Mouse (Mus musculus) G1E (cell line): ENCODE results near the gene Agmo. TPM values are rescaled to one million over a fixed set of nuclear protein-coding genes. Genes with fewer than 3 reads are reported as not detected.

ENCODE experiments used
- ATAC-seq: 2 replicates; pipeline ENCODE4 v1.8.0; 2016; ENCODE audit warnings: mild to moderate bottlenecking; ENCODE audit not compliant: insufficient number of reproducible peaks, poor library complexity, low FRiP score, severe bottlenecking; ENCODE audit errors: extremely low read depth
- DNase-seq: peaks from one replicate; pipeline ENCODE4 v3.0.0; 2012; ENCODE audit warnings: low spot score
- H3K27me3 ChIP-seq: 2 replicates; pipeline ENCODE4 v1.6.1; 2012; ENCODE audit warnings: mild to moderate bottlenecking, low read length, inconsistent platforms; ENCODE audit not compliant: insufficient read depth
- H3K36me3 ChIP-seq: replicated peaks from 2 replicates; pipeline ENCODE3; 2012; ENCODE audit warnings: mild to moderate bottlenecking, inconsistent platforms
- H3K4me1 ChIP-seq: 2 replicates; pipeline ENCODE4 v1.6.1; 2012; ENCODE audit warnings: low read depth, low read length, inconsistent platforms, mixed read lengths; ENCODE audit not compliant: insufficient read depth
- H3K4me3 ChIP-seq: 2 replicates; pipeline ENCODE4 v1.5.1; 2012; ENCODE audit warnings: low read depth, mild to moderate bottlenecking, inconsistent platforms, low read length, moderate library complexity, mixed read lengths
- H3K9me3 ChIP-seq: replicated peaks from 2 replicates; pipeline ENCODE4 v1.6.1; 2012; ENCODE audit warnings: inconsistent platforms
- CTCF ChIP-seq: IDR thresholded peaks from 2 replicates; pipeline ENCODE4 v1.5.1; 2012; ENCODE audit warnings: low read depth, low read length, inconsistent platforms, mixed read lengths
- GATA1 ChIP-seq: IDR thresholded peaks from 2 replicates; pipeline ENCODE4 v1.6.1; 2012; ENCODE audit warnings: borderline replicate concordance, low read length, inconsistent platforms, mixed read lengths
- GATA2 ChIP-seq: IDR thresholded peaks from 2 replicates; pipeline ENCODE4 v1.6.1; 2012; ENCODE audit warnings: low read depth, low read length, inconsistent platforms, borderline replicate concordance
- POLR2AphosphoS5 ChIP-seq: IDR thresholded peaks from 2 replicates; pipeline ENCODE4 v1.6.1; 2012; ENCODE audit warnings: low read depth, low read length, inconsistent platforms; ENCODE audit not compliant: insufficient replicate concordance
- TAL1 ChIP-seq: conservative IDR thresholded peaks from 2 replicates; pipeline ENCODE4 v1.6.1; 2012; ENCODE audit warnings: low read depth, low read length, inconsistent platforms, mixed read lengths
- polyA plus RNA-seq: library from polyadenylated mRNA; stranded (reverse); fragments of >175 nt; gene quantifications from 2 replicates; pipeline ENCODE4 v1.2.3, GENCODE M21; 2012
- total RNA-seq, 2 experiments: library from RNA; stranded (forward) in 1 of 2; stranded (reverse) in 1 of 2; fragments of 200-1000 nt in 1 of 2; fragments of >200 nt in 1 of 2; fragmentation: Nextera tagmentation in 1 of 2; gene quantifications; 2 replicates each; pipeline ENCODE4 v1.2.3; 2014 to 2017

Gene Agmo
- total RNA-seq (2014; fragmentation: Nextera tagmentation) (0.49 TPM in 1 of 2 replicates, not detected in the other), total RNA-seq (2017) (0.58 and 1.3 TPM in 2 replicates), polyA plus RNA-seq (0.02 TPM in 1 of 2 replicates, not detected in the other)

- Histone ChIP-seq H3K4me3 (no peak within 1 kb of the TSS), H3K9me3 (no peaks in the 10 kb centered on the region), H3K36me3 (no peaks in the 10 kb centered on the region), H3K4me1 (no peaks in the 10 kb centered on the region), H3K27me3 (no peaks in the 10 kb centered on the region)
- no peak for DNase-seq
- TF ChIP-seq CTCF (no peak), POLR2AphosphoS5 (no peak), GATA2 (no peak)
- peak; percentile 65 for ATAC-seq
Measured at GRCm38 (mm10) chr12:37241566-37242021, at the start of gene Agmo. Agmo (plus strand) TSS chr12:37241641.

- ATAC-seq (no peak), DNase-seq (no peak)
- Histone ChIP-seq H3K9me3 (peaks cover 4% of the 10 kb centered on the region; the same call in 1 of the 2 replicates), H3K36me3 (no peaks in the 10 kb centered on the region), H3K27me3 (no peaks in the 10 kb centered on the region), H3K4me1 (no peaks in the 10 kb centered on the region), H3K4me3 (no peak overlapping the region)
- TF ChIP-seq GATA2 (no peak), GATA1 (no peak), CTCF (no peak), TAL1 (no peak), POLR2AphosphoS5 (no peak)
Measured at GRCm38 (mm10) chr12:37231119-37231518, 10.3 kb upstream of the Agmo start.

GRCm38 (mm10) chr12:37240975-37241565 is 371 bp upstream of the Agmo start:
- DNase-seq, result no peak

GRCm38 (mm10) chr12:37242484-37242883 is 1.0 kb downstream of the Agmo start:
- Histone ChIP-seq H3K9me3 (no peaks in the 10 kb centered on the region), H3K36me3 (no peaks in the 10 kb centered on the region), H3K4me1 (no peaks in the 10 kb centered on the region), H3K4me3 (no peak overlapping the region), H3K27me3 (no peaks in the 10 kb centered on the region)
- ATAC-seq (no peak), DNase-seq (no peak)
- TF ChIP-seq GATA1 (no peak), TAL1 (no peak), GATA2 (no peak), POLR2AphosphoS5 (no peak), CTCF (no peak)

More at GRCm38 (mm10) chr12:37240975-37241565, 371 bp upstream of the Agmo start:
- no peak for ATAC-seq
- Histone ChIP-seq H3K4me3 (no peak overlapping the region), H3K9me3 (no peaks in the 10 kb centered on the region), H3K27me3 (no peaks in the 10 kb centered on the region), H3K36me3 (no peaks in the 10 kb centered on the region), H3K4me1 (no peaks in the 10 kb centered on the region)
- TF ChIP-seq POLR2AphosphoS5, result no peak
- no peak for TF ChIP-seq CTCF
- no peak for TF ChIP-seq GATA2
- TF ChIP-seq TAL1, result no peak
- TF ChIP-seq GATA1, result no peak

GRCm38 (mm10) chr12:37244876-37245275 is 3.4 kb downstream of the Agmo start:
- TF ChIP-seq GATA1 (no peak), TAL1 (no peak), GATA2 (no peak), POLR2AphosphoS5 (no peak), CTCF (no peak)
- DNase-seq, result no peak
- Histone ChIP-seq H3K4me1 (no peaks in the 10 kb centered on the region), H3K27me3 (no peaks in the 10 kb centered on the region), H3K9me3 (no peaks in the 10 kb centered on the region), H3K4me3 (no peak overlapping the region), H3K36me3 (no peaks in the 10 kb centered on the region)
- no peak for ATAC-seq

- no peak for DNase-seq
- no peak overlapping the region for H3K4me3 ChIP-seq
- TF ChIP-seq CTCF (no peak), TAL1 (no peak), POLR2AphosphoS5 (no peak), GATA2 (no peak), GATA1 (no peak)
- no peaks in the 10 kb centered on the region for H3K9me3 ChIP-seq
- H3K27me3 ChIP-seq, result no peaks in the 10 kb centered on the region
- H3K36me3 ChIP-seq, result no peaks in the 10 kb centered on the region
- H3K4me1 ChIP-seq, result no peaks in the 10 kb centered on the region
- ATAC-seq, result no peak
Measured at GRCm38 (mm10) chr12:37251688-37252087, 10.2 kb downstream of the Agmo start.
